9 mouse cellular contexts compared by ENCODE assay signal in genomic region chr1:167013234-167013864, GRCm38 (mm10). TPM values are rescaled to one million over a fixed set of nuclear protein-coding genes. Genes with fewer than 3 reads are reported as not detected.
A peak's percentile ranks its signal among the peaks of the same experiment; 100 is the strongest.
DNase-seq lines count a peak whose midpoint lies in the region; ATAC-seq and TF ChIP-seq lines count a peak whose summit lies in the region.
"Had no signal": no experiment of that assay in that cellular context is flagged by ENCODE, and none has a peak within 500 bp of the region (broad histone marks: within the 10 kb centered on the region; RNA-seq: fewer than 3 reads in every experiment).

No protein-coding gene starts in this region.

- no peak overlapping the region for H3K4me3 ChIP-seq in forebrain, embryonic 14.5 days (ENCODE audit: low read depth, low read length)
- no peak overlapping the region for H3K4me3 ChIP-seq in midbrain, postnatal 0 days (ENCODE audit: low read depth, low read length)
- no peak overlapping the region for H3K4me3 ChIP-seq in intestine, embryonic 16.5 days (ENCODE audit: low read length)
- H3K4me3 ChIP-seq: heart, embryonic 15.5 days had no signal

- peak; percentile 42 to 46 for DNase-seq in layer of hippocampus, postnatal 10 days (ENCODE audit: low spot score in 2 of 2)
- DNase-seq in layer of hippocampus, adult 9-10 months (ENCODE audit: low spot score), result no peak
- DNase-seq in cerebellum, adult 8-10 months, result peak; percentile 68
- DNase-seq in forebrain, embryonic 14.5 days (ENCODE audit: low spot score), result peak; percentile 86
- peak; percentile 84 for DNase-seq in midbrain, postnatal 0 days (ENCODE audit: low spot score)
- no peak for DNase-seq in left cerebral cortex, postnatal 36 days (ENCODE audit: low spot score in 2 of 2)
- DNase-seq in frontal cortex, postnatal 36 days (ENCODE audit: low spot score in 2 of 2), result no peak

- no peak overlapping the region for H3K9ac ChIP-seq in forebrain, embryonic 14.5 days (ENCODE audit: low read length)
- no peak overlapping the region for H3K9ac ChIP-seq in midbrain, postnatal 0 days (replicated peaks; ENCODE audit: low read length, poor library complexity, severe bottlenecking)
- H3K9ac ChIP-seq in intestine, embryonic 16.5 days (ENCODE audit: low read depth, low read length), result no peak overlapping the region
- H3K9ac ChIP-seq: heart, embryonic 15.5 days had no signal

- H3K36me3 ChIP-seq in forebrain, embryonic 14.5 days (ENCODE audit: control insufficient read depth, insufficient read depth, low read length), result no peaks in the 10 kb centered on the region
- no peaks in the 10 kb centered on the region for H3K36me3 ChIP-seq in midbrain, postnatal 0 days (ENCODE audit: insufficient read depth, low read length)
- H3K36me3 ChIP-seq in intestine, embryonic 16.5 days (ENCODE audit: control insufficient read depth, insufficient read depth, low read length), result no peaks in the 10 kb centered on the region
- H3K36me3 ChIP-seq: heart, embryonic 15.5 days had no signal

- H3K27ac ChIP-seq in forebrain, embryonic 14.5 days (ENCODE audit: low read depth, low read length), result peak overlapping the region; percentile 58
- H3K27ac ChIP-seq in midbrain, postnatal 0 days (ENCODE audit: low read depth, low read length), result no peak overlapping the region
- no peak overlapping the region for H3K27ac ChIP-seq in intestine, embryonic 16.5 days (ENCODE audit: low read length)
- H3K27ac ChIP-seq: heart, embryonic 15.5 days had no signal

- H3K27me3 ChIP-seq in forebrain, embryonic 14.5 days (replicated peaks; ENCODE audit: control insufficient read depth, insufficient read depth, low read length), result no peaks in the 10 kb centered on the region
- no peaks in the 10 kb centered on the region for H3K27me3 ChIP-seq in midbrain, postnatal 0 days (ENCODE audit: insufficient read depth, low read length)
- H3K27me3 ChIP-seq in intestine, embryonic 16.5 days (replicated peaks; ENCODE audit: control insufficient read depth, insufficient read depth, low read length), result no peaks in the 10 kb centered on the region
- H3K27me3 ChIP-seq: heart, embryonic 15.5 days had no signal

- TF ChIP-seq CTCF in midbrain, postnatal 0 days (IDR thresholded peaks at IDR 0.05), result no peak

- no peak overlapping the region for H3K4me2 ChIP-seq in forebrain, embryonic 14.5 days (ENCODE audit: low read length)
- no peak overlapping the region for H3K4me2 ChIP-seq in midbrain, postnatal 0 days (ENCODE audit: low read depth, low read length, poor library complexity, severe bottlenecking)
- H3K4me2 ChIP-seq in intestine, embryonic 16.5 days (ENCODE audit: low read depth, low read length), result no peak overlapping the region
- H3K4me2 ChIP-seq: heart, embryonic 15.5 days had no signal

- intact Hi-C loops in left cerebral cortex, postnatal 36 days (cut with DNase I), result no loop called here

- ATAC-seq in forebrain, embryonic 14.5 days, result peak; percentile 91
- ATAC-seq in midbrain, postnatal 0 days (ENCODE audit: low FRiP score), result peak; percentile 57; the same call in 1 of the 2 replicates
- no peak for ATAC-seq in intestine, embryonic 16.5 days

- peaks cover 22% of the 10 kb centered on the region for H3K4me1 ChIP-seq in forebrain, embryonic 14.5 days (ENCODE audit: control insufficient read depth, insufficient read depth, low read length)
- no peaks in the 10 kb centered on the region for H3K4me1 ChIP-seq in midbrain, postnatal 0 days (ENCODE audit: insufficient read depth, low read length)
- 0 out of 2 replicates have a peak, but pooled peaks cover 2% of the 10 kb centered on the region for H3K4me1 ChIP-seq in intestine, embryonic 16.5 days (ENCODE audit: control insufficient read depth, insufficient read depth, low read length)
- H3K4me1 ChIP-seq: heart, embryonic 15.5 days had no signal

- H3K9me3 ChIP-seq in forebrain, embryonic 14.5 days (replicated peaks; ENCODE audit: control insufficient read depth, low read length), result no peaks in the 10 kb centered on the region
- H3K9me3 ChIP-seq in midbrain, postnatal 0 days (ENCODE audit: low read length), result no peaks in the 10 kb centered on the region
- no peaks in the 10 kb centered on the region for H3K9me3 ChIP-seq in intestine, embryonic 16.5 days (ENCODE audit: control insufficient read depth, low read length)
- H3K9me3 ChIP-seq: heart, embryonic 15.5 days had no signal

- WGBS in forebrain, embryonic 14.5 days, result 29% methylated on average over 7 of the region's 7 CpGs
- 29% methylated on average over 7 of the region's 7 CpGs for WGBS in midbrain, postnatal 0 days
- WGBS in intestine, embryonic 16.5 days, result 35% methylated on average over 7 of the region's 7 CpGs

RNA-seq across cellular contexts. Expression of gene Fam78b, which starts 12.1 kb away (rescaled TPM):
- 10 to 100 TPM; 35.6 to 39.0 TPM for total RNA-seq in layer of hippocampus, postnatal 10 days (2021)
- polyA plus RNA-seq in forebrain, embryonic 14.5 days (2014; fragmentation: Nextera tagmentation; extraction: Ambion mirVana), result 5.9 and 7.0 TPM in 2 replicates
- total RNA-seq in midbrain, postnatal 0 days (2014; rRNA removed), result 20.2 and 22.0 TPM in 2 replicates
- polyA plus RNA-seq in midbrain, postnatal 0 days (2015; fragmentation: Nextera tagmentation; extraction: Ambion mirVana), result 7.0 and 8.2 TPM in 2 replicates
- polyA plus RNA-seq in intestine, embryonic 16.5 days (2015; fragmentation: Nextera tagmentation; extraction: Ambion mirVana), result 0.54 and 0.71 TPM in 2 replicates
- 10 to 100 TPM; 31.6 to 33.5 TPM for total RNA-seq in left cerebral cortex, postnatal 36 days (2021)

Comparison
In these comparisons a context has a peak if more than half of its experiments do, and no peak if none do; other contexts are left out.
1. DNase-seq: peak in layer of hippocampus, postnatal 10 days (2 of 2), cerebellum, adult 8-10 months (single experiment), forebrain, embryonic 14.5 days (single experiment) and midbrain, postnatal 0 days (single experiment); none in layer of hippocampus, adult 9-10 months (single experiment), left cerebral cortex, postnatal 36 days (0 of 2) and frontal cortex, postnatal 36 days (0 of 2).